Mouse (Mus musculus): ENCODE measurements at regions not wholly inside any gene's neighbourhood (a gene's known extent, or its start where the extent isn't known, plus 50 kb on each side); places are given as distances from the start of the nearest gene placed in this dataset.

DNA sequence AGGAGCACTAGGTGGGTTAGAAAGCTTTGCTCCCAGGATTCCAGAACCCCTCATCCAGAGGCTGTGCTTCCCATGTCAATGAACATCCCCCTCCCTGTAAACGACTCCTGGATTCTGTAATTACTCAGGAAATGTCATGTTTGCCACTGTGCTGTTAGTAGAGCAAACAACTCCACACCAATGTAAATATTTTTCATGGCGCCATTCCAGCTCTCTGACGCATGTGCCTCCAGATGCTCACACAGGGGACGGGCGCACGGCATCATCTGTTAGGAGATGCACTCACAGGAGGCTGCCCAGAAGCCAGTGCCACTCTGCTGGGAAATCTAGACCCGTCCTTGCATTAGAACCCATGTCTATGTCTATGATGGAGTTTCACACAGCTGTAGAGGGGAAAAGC is 51.3 kb upstream of the Rpl10-ps3 start:
- TF ChIP-seq GATA1 (IDR thresholded peaks at IDR 0.05; ENCODE audit: borderline replicate concordance, low read length) (no peak), FLI1 (IDR thresholded peaks at IDR 0.05; ENCODE audit: low read length) (no peak)

Measured in megakaryocyte, embryonic 14.5 days (primary cell).